Mouse (Mus musculus) A20 (cell line): ENCODE results near the gene Mogat2.

Experiments
- DNase-seq: peaks from one replicate; pipeline ENCODE4 v3.0.0-alpha.2; 2011; ENCODE audit warnings: low read depth, low spot score

The Mogat2 gene

GRCm38 (mm10) chr7:99235657-99236056 is 2.8 kb downstream of the Mogat2 start:
- DNase-seq = no peak

DNA sequence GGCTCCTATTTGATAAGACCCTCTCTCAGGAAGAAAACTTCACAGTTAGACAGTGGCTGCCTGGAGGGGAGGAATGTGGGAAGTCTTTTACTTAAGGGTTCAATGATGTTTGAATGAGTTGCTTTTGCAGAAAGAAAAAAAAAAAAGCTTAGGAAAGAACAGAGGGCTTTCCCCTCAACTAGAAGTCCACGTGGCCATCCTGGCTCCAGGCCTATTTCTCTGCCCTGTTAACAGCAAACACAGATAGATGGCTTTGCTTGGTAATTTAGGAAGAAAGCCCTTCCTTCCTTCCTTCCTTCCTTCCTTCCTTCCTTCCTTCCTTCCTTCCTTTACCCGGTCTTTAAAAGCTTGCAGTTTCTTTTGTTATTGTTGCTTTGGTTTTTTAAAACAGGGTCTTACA is 3.5 kb downstream of the Mogat2 start:
- DNase-seq = no peak

GRCm38 (mm10) chr7:99232571-99232970 is 5.8 kb downstream of the Mogat2 start:
- peak; percentile 18 for DNase-seq

DNA sequence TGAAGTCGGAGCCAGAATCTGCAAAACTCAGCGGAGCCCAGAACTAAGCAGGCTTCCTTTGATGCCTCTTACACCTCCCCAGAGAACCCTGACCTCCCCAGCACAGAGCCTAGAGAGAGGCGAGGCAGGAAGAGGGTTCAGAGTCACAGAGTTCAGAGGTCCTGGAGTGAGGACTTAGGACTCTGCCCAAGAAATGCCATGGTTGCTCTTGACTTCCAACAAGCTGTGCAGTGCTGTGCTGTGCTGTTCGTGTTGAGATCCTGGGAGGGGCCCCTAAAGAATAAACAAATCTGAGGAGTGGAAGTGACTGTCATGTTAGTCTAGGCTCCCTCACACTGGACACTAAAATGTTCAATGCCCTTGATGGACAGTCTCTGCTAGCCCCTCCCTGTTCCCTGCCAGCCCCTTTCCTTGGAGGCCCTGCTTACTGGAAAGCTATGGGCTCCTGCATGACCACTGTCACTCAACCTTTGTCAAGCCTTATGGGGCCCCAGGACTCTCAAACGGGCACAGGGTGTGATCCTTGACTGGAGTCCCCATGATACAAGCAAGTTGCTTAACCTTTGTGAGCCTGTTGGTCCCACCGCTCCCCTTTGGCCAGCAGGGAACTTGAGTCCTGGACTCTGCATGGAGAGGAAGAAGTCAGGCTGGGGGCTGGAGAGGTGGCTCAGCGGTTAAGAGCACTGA is 8.2 kb downstream of the Mogat2 start:
- DNase-seq = no peak

GRCm38 (mm10) chr7:99229411-99229810 is 9.0 kb downstream of the Mogat2 start:
- DNase-seq = peak; percentile 27

DNA sequence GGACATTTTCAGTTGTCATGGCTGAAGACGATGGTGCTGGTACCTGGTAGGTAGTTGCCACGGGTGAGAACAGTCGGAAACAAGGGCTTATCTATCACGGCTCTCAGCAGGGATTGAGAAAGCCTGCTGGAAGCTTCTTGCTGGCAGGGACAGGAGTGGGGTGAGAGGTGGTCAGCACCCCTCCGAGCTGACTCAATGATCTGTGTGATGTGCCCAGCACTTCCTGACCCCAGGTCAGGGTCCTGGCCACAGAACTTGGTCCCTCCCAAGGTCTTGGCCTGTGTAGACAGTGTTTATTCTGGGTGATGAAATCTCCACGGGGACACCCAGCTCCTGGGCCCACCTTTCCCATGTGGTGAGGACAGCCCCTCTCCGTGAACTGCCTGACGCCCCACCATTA is 9.6 kb downstream of the Mogat2 start:
- DNase-seq = no peak

- no peak for DNase-seq
Measured at GRCm38 (mm10) chr7:99227267-99227666, 11.2 kb downstream of the Mogat2 start.

DNA sequence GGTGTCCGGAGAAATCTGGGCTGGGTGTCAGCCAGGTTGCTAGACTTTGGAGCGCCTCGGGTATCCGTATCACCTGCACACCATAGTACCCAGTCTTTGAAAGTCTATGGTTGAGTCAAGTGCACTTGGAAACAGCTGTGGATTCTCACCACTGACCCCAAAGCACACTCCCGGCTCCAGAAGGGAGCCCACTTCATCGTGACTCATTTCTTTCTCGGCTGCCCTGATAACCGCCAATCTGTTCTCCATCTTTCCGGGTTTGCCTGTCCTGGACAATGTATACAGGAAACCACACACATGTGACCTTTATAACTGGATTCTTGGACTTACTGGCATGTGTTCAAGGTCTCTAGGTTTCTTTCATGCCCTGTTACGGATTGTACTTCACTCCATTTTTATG is 11.8 kb downstream of the Mogat2 start:
- no peak for DNase-seq

- no peak for DNase-seq
Measured at GRCm38 (mm10) chr7:99225421-99225820, 13.0 kb downstream of the Mogat2 start.

DNA sequence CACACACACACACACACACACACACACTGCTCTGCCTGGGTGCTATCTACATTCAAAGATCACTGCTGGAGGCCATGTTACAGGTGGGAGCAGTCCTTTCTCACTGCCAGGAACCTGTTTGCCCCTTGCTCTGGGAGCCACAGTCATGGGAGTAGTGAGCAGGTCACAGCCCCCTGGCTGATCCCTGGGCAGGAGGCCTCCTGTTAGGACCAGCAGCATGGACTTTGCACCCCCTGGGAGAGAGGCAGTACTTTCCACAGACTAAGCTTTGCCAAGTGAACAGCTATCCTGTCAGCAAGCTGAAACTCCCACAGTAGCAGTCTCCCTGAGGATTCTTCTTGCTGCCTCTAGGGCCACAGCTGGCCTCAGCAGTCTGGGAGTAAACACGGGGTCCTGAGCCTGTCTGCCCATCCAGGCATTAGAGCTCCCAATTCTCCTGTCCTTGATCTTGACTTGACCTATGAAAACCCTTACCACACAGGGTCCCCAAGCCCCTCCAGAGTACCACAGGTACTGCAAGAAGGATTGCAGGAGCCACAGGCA is 13.7 kb downstream of the Mogat2 start:
- DNase-seq = no peak

DNA sequence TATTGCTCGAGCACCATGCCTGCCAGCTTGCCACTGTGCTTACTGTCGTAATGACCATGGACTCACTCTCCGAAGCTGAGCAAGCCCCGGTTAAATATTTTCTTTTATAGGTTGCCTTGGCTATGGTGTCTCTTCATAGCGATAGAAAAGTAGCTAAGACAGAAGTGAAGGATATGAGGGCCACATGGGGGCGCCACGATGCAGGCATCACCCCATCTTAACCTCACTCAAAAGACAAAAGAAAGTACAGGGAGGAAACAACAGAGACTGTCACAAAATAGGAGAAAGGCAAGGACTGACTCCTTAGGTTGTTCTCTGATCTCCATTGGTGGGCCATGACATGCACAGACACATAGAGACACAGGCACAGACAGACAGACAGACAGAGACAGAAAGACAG is 14.2 kb downstream of the Mogat2 start:
- DNase-seq = peak; percentile 34

GRCm38 (mm10) chr7:99217338-99218074 is 20.9 kb downstream of the Mogat2 start:
- no peak for DNase-seq

GRCm38 (mm10) chr7:99215347-99215855 is 23.0 kb downstream of the Mogat2 start:
- DNase-seq = no peak

DNA sequence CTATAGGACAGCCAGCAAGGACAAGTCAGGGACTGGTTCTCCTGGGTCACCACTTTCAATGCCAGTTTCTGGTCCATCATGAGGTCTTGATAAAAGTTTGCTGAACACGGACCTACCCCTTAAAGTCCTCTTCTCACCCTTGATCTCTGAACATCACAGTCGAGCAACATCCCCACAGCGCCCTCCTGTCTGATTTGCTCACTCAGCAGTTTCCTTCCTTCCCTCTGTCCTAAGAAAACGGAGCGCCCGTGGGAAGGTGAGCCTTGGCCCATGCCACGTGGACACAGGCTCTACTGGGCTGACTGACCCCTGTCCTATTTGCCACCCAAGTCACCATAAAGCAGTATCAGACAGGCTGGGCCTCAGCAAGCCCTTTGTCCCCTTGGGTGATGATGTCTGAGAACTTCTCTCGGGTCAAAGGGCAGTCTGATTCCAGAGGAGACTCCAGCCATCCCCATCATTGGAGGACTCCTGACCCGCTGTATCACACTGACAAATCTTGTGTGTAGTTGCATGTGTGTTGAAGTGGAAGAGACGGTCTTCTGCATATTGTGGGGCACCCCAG is 23.7 kb downstream of the Mogat2 start:
- DNase-seq = no peak

GRCm38 (mm10) chr7:99213686-99214085 is 24.7 kb downstream of the Mogat2 start:
- no peak for DNase-seq

- no peak for DNase-seq
Measured at GRCm38 (mm10) chr7:99213056-99213455, 25.4 kb downstream of the Mogat2 start.

- no peak for DNase-seq
Measured at GRCm38 (mm10) chr7:99208704-99209103, 29.7 kb downstream of the Mogat2 start.

DNA sequence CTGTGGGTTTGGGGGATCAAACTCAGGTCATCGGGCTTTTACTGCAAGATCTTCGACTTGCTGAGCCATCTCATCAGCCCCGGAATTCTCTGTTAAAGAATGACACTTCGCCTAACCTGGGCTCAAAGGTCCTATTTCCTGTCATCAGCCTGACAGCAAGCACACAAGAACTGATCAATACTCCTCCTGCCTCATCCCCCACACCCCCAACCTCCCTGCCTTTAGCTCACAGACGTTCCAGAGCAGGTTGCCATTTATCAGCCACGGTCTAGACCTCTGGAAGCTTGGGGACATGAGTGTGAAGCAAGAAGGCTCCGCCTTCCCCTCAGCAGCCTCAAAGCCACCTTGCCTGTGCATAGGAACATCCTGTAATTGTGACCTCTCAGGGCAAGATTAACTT is 32.1 kb downstream of the Mogat2 start:
- no peak for DNase-seq

DNA sequence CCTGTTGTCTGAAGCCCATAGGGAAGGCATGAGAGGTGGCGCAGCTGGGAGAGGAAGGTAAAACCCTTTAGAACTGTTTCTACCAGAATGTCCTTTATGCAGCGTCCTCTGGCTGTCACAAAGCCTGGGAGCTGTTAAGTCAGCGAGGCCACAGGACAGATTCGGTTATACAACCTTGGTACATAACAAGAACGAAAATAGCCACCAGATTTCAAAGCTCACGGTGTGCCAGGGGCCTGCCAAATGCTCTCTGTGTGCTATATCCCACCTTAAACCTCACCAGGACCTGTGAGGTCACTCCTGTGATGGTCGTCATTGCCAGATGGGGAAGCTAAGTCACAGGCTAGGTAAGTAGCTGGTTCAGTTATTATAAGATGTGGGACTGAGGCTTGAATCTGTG is 36.3 kb downstream of the Mogat2 start:
- no peak for DNase-seq

GRCm38 (mm10) chr7:99200290-99200689 is 38.1 kb downstream of the Mogat2 start:
- no peak for DNase-seq

GRCm38 (mm10) chr7:99199451-99200175 is 38.8 kb downstream of the Mogat2 start:
- DNase-seq = no peak

DNA sequence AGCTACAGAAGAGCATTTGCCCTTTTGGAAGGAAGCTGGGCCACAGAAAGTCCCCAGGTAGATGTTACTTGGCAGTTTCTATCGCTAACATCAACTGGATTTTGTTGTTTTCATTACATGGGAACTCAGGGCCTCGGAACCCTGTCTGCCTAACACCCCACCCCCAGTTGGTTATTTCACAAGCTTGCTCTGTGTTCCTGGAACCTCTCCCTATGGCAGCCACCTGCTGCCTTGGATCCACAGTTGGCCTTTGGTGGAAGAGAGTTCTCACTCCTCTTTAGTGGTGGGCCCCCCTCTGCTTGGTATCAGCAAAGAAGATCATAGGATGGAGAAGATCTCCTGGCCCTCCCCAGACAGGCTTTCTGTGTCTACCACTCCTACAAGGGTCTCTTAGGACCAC is 39.6 kb downstream of the Mogat2 start:
- no peak for DNase-seq
